Mouse (Mus musculus): Measurements from ENCODE around the gene Zbtb21.
"Not testable (repeated sequence)": the region's sequence is repeated elsewhere in the genome, so short reads cannot be mapped to it uniquely, and the experiment has no call there.

Gene Zbtb21

GRCm38 (mm10) chr16:97946993-97947392, 15.4 kb downstream of the Zbtb21 start:
- DNase-seq: not testable (repeated sequence)

GRCm38 (mm10) chr16:97941844-97942243, 20.6 kb downstream of the Zbtb21 start:
- no peak for DNase-seq

GRCm38 (mm10) chr16:97940471-97940973, 21.9 kb downstream of the Zbtb21 start:
- no peak for DNase-seq

DNA sequence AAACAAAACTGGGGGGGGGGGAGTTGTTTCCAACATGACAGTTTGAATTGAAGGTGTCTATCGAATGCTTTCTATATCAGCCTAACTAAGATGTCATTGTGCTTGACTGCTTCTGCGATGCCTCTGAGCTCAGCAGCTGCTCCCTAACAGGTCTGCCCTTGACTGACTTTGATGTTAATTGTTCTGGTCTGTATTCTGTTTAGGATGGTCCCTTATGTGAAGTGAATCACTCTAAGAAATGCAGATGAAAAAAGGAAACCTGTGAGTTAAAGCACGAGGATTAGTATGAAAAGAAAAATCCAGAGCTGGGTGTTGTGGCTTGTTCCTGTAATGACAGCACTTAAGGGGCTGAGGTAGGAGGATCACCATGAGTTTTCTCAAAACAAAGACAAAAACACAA, 26.6 kb downstream of the Zbtb21 start:
- no peak for DNase-seq

- DNase-seq: no peak
These were observed 32.2 kb downstream of the Zbtb21 start for GRCm38 (mm10) chr16:97930231-97930630.

GRCm38 (mm10) chr16:97929520-97929919, 32.9 kb downstream of the Zbtb21 start:
- no peak for DNase-seq

DNA sequence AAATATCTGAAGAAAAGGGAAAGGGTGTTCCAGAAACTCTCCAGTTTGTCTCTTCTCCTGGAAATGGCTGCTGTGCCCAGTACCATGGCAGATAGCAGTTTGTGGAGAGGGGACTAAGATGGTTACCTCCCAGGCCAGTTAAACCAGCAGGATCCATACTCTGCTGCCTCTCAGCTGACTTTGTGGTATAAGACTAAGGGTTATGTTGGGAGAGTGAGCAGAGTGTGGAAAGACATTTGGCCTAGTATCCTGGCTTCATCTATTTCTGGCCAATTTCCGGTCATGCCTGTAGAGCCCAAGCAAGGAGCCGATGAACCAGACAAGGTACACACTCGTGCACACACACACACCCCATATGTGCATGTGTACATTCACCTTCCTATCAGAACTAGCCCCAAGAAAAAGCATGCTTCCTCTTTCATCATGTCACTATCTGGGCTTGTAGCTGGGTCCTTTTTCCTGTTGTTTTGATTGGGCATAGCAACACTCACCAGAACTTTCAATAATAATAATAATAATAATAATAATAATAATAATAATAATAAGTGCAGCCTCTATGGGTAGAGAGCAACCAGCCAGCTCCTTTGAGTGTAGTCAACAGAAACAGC, 35.0 kb downstream of the Zbtb21 start:
- DNase-seq: no peak

- DNase-seq: no peak
These were observed 36.0 kb downstream of the Zbtb21 start for GRCm38 (mm10) chr16:97926381-97926780.

DNA sequence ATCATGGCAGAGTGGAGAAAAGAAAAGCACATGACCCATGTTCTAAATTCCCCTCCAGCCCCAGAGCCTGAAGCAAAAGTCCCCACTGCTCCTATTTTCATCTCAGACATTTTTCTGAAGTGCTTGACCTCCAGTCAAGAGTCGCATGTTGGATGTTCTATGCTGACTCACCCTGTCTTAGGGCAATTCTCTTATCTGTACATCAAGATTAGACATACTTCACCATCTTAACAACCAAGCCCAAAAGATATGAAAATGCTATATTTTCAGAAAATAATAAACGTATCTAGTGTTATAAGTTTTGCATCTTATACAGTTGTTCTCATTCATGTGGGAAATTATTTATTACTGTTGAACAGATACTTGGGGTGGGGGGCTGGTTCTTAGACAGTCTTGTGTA, 36.7 kb downstream of the Zbtb21 start:
- no peak for DNase-seq

DNA sequence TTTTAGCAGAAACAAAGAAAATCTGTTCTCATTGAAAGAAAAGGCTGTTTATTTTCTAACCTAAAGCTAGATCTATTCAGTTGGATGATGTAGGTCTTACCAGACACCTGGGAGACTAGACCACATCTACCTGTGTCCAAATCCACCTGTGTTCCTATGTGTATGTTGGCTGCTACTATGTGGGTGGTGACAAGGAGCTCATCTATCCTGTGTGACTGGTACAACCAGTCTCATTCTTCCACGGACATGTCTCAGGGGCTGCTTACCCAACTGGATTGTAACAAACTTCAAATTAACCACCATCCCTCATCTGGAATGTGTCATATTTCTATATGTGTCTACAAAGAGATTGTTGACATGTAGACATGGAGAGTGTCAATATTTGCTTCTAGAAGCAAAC, 38.7 kb downstream of the Zbtb21 start:
- no peak for DNase-seq

GRCm38 (mm10) chr16:97922779-97923126, 39.7 kb downstream of the Zbtb21 start:
- no peak for DNase-seq

- peak; percentile 85 to 91 for DNase-seq
These were observed 40.3 kb downstream of the Zbtb21 start for GRCm38 (mm10) chr16:97921961-97922778.

DNA sequence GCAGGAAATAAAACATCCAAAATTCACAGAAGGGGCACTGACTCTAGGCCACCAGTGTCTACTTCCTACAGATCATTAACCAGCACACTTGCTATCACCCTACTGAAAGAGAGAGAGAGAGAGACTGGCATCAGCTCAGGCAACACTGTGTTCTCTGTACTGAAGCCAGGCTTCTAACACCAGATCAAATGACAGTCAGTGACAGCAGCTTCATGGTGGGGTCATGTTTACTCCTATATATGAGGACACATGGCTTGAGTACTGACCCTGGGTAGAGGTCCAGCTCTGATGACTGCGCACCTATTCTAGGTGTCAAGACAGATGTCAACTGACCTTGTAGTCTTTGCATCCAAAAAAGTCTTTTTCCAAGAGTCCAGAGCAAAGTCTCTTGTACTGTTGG, 41.8 kb downstream of the Zbtb21 start:
- no peak for DNase-seq

DNA sequence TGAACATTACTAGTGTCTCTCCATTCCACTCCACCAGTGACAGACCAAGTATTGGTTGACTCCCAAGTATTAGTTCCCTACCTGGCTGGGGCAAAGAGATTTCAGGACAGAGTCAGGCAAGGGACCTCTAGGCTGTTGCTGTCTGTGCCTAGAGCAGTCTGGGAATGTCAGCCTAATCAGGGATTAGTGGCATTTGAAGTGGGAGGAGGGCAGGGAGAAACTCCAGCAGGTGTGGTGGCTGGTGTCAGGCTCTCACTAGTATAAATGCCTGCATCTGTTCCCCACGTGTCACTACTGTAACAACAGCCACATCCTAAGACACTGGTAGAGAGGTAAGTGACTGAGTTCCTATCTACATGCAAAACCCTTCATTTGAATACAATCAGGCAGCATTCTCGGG, 42.6 kb downstream of the Zbtb21 start:
- DNase-seq: no peak

GRCm38 (mm10) chr16:97912873-97913272, 49.5 kb downstream of the Zbtb21 start:
- DNase-seq: no peak

DNA sequence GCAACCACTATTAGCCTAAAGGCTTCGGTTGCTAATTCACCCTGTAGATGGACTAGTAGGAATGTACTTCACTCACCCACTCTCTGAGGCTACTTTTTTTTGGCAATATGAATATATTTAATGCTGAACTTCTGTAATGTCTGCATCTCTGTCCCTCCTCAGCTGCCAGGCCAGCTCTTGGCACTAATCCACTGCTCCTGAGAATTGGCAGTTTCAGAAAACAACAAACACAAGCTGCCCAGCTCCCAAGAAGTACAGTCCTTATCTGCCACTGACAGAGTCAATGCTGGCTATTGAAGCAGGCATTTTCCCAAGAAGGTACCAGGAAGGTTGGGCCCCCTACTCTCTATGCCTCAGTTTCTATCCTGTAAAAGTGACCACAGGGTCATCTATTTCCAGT, 53.1 kb downstream of the Zbtb21 start:
- peak; percentile 20 to 31 for DNase-seq

GRCm38 (mm10) chr16:97907496-97907895, 54.9 kb downstream of the Zbtb21 start:
- no peak for DNase-seq

GRCm38 (mm10) chr16:97906337-97906736, 56.1 kb downstream of the Zbtb21 start:
- no peak for DNase-seq

DNA sequence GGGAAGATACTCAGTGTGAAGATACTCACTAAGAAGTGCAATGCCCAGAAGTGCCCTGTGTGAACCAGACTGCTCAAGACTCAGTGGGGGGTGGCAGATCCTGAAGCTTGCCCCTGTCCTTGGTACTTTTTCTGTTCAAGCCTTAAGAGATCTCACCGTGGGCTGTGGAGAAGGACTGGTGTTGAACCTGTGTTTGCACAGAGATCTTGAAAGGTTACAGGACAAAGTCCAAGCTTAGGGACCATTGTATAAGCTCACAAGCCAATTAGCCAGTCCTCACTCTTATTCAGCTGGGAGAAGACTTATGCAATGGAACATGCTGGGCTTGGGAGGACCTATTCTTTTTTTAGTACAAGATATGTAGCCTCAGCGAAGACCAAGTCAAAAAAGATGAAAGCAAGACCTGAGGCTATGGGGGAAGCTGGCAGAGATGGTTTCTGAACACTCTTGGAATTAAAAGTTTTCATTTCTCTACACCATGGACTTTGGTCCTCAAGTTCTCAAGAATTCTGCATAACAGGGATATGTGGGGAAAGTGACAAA, 56.9 kb downstream of the Zbtb21 start:
- DNase-seq: no peak

GRCm38 (mm10) chr16:97904035-97904434, 58.4 kb downstream of the Zbtb21 start:
- DNase-seq: no peak

- DNase-seq: no peak
These were observed 64.9 kb downstream of the Zbtb21 start for GRCm38 (mm10) chr16:97897346-97898024.
